Mouse (Mus musculus): Measurements from ENCODE around the gene Brwd1.
A peak's percentile ranks its signal among the peaks of the same experiment; 100 is the strongest.
"Not testable (repeated sequence)": the region's sequence is repeated elsewhere in the genome, so short reads cannot be mapped to it uniquely, and the experiment has no call there.

Brwd1 gene

DNA sequence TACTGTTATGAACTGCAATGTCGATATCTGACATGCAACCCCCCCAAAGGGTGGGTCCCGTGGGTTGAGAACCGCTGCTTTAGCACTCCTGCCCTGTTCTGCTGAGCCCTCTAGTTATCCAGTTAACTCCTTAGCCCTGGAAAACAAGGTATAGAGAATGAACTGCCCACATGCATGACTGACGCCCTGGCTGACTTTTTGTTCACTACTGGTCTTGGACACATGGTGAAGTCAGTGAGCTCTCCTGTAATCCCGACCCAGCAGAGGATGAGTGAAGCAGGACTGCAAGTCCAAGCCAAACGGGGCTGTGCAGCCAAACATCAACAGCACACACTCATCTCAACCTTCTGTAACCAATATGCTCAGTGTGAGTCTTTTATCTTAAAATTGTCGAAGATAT lies 1.8 kb downstream of the Brwd1 start:
- DNase-seq: no peak

- DNase-seq: no peak
These were observed 14.0 kb downstream of the Brwd1 start for GRCm38 (mm10) chr16:96068364-96068763.

GRCm38 (mm10) chr16:96066174-96066573 lies 16.2 kb downstream of the Brwd1 start:
- no peak for DNase-seq

GRCm38 (mm10) chr16:96064649-96065048 lies 17.7 kb downstream of the Brwd1 start:
- no peak for DNase-seq

- DNase-seq: peak; percentile 33 to 46
These were observed 38.2 kb downstream of the Brwd1 start for GRCm38 (mm10) chr16:96044096-96044495.

DNA sequence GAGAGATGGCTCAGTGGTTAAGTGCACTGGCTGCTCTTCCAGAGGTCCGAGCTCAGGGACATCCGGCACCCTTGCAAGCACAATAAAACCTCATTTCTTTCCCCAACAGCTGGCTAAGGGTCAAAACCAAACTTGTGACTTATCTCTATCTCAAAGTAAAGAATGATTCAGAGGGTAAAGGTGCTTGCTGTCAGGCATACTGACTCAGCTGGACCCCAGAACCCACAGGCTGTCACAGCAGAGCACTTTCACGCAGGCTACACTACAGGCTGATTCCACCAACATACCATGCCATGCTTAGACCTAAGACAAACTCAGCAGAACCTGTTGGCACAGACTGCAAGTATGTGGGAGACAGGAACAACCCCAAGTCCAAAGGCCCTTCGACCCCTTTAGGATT lies 41.6 kb downstream of the Brwd1 start:
- no peak for DNase-seq

- no peak for DNase-seq
These were observed 42.8 kb downstream of the Brwd1 start for GRCm38 (mm10) chr16:96039538-96039937.

- no peak for DNase-seq
These were observed 47.9 kb downstream of the Brwd1 start for GRCm38 (mm10) chr16:96034473-96034872.

DNA sequence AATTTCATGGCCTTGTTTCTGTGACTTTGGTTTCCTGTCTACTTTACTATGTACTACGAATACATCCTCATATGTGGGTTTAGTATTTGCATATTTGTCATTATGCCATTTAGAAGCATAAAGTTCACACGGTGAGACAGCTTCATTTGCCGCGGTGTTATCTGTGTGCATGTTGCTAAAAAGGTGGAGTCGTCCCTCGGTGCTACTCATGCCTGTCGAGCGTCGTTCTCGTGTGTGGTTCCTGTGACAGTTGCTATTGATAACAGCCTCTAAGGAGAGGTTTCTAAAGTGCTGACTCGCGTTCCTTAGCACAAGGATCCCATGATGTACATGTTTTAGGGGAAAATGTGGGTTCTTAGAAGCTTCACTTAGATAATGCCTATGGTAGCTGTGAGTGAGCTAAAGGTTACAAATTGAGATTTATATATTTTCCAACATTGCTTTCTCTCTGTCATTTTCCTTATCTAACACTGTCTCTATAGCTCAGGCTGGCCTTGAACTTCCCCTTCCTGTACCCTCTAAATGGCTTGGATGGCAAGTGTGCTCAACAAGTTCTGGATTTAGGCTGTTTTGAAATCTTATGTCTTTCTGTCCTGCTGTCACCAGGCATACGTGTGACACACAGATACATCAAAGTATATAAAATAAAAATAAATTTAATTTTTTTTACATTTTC lies 49.8 kb downstream of the Brwd1 start:
- DNase-seq: no peak

DNA sequence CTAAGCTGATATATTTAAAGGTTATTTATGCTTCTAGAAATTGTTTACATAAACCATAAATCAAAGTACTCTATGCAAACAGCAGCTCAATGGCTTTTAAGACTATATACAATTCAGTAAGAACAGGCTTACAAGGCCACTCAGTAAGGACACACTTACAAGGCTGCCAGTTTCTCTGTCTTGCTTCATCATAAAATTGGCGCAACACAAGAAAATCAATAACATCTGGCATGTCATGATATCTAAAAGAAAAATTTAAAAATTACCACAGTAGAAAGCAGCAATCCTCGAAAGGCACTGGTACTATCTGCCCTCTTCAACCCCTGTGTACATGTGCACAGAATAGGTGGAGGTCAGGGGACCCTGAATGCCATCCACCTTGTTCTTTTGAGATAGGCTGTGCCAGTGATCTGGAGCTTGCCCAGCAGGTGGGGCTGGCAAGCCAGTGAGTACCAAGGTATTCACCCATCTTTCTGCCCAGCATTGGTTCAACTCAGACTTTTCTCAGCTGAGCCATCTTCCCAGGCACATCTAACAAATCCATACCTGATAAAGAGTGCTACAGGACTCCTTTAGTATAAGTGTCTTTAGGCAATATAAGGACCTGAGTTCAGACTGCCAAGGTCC lies 51.7 kb downstream of the Brwd1 start:
- DNase-seq: peak in 1 of 2 experiments; percentile 7

GRCm38 (mm10) chr16:96026256-96026655 lies 56.1 kb downstream of the Brwd1 start:
- no peak for DNase-seq

- no peak for DNase-seq
These were observed 57.1 kb downstream of the Brwd1 start for GRCm38 (mm10) chr16:96025244-96025643.

GRCm38 (mm10) chr16:96021045-96021444 lies 61.3 kb downstream of the Brwd1 start:
- DNase-seq: no peak

GRCm38 (mm10) chr16:96009124-96009523 lies 73.2 kb downstream of the Brwd1 start:
- not testable (repeated sequence) for DNase-seq

DNA sequence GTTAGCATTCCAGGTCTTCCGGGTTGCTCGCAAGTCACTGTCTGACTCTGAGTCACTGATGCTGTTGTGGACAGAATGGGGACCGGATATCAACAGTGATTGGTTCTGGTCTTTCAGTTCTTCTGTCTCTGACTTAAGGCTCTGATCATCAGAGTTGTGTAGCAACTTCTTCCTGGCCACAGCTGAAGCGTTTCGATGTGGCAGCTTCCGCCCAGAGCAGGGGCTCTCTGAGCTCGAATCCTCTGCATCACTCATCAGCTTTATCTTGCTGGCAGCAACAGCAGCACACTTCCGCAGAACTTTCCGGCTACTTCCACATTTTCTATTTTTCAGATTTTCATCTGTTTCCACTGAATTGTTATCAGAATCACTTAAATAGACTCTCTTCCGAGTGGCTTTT lies 78.0 kb downstream of the Brwd1 start:
- not testable (repeated sequence) for DNase-seq

- DNase-seq: no peak
These were observed 83.0 kb downstream of the Brwd1 start for GRCm38 (mm10) chr16:95999291-95999690.

GRCm38 (mm10) chr16:95996156-95996555 lies 86.2 kb downstream of the Brwd1 start:
- DNase-seq: no peak

- DNase-seq: not testable (repeated sequence)
These were observed 87.8 kb downstream of the Brwd1 start for GRCm38 (mm10) chr16:95994576-95994975.

DNA sequence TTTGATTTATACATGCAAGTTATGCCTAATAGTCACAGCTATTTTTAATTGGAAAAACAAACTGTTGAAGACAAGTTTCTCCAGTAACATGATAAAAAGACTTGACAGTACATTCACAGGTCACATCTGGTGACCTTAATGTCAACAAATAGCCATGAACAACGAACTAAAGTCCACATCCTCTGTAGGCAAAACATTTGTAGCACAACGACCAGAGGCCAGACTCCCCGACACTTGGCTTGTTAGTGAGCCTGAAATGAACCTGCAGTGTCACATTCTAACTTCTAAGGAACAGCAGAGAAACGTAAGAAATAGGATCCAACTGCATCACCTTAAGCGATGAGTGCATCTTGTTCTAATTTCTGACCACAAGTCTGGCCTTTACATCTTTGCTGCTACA lies 89.7 kb downstream of the Brwd1 start:
- DNase-seq: no peak

- DNase-seq: no peak
These were observed 91.0 kb downstream of the Brwd1 start for GRCm38 (mm10) chr16:95991122-95991900.

GRCm38 (mm10) chr16:95990462-95991121 lies 91.7 kb downstream of the Brwd1 start, which contains the start of gene Psmg1:
Gene Psmg1, minus strand, starts transcription at chr16:95990960.
- DNase-seq: peak; percentile 96 to 99

DNA sequence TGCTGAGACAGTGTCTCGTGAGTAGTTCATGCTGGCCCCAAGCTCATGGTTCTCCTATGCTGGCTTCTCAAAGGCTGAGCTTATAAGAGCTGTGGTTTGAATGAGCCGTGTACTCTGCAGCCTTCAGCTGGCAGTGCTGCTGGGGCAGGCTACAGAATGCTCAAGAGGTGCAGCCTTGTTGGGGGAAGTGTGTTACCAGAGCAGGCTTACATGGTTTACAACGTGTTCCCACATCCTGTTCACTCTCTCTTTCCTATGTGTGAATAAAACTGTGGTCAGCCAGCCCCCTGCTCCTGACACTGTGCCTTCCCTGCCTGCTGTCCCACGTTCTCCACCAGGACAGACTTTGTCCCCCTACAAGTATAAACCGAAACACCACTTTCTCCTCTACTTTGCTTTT lies 97.4 kb downstream of the Brwd1 start:
- no peak for DNase-seq

- DNase-seq: no peak
These were observed 98.7 kb downstream of the Brwd1 start for GRCm38 (mm10) chr16:95983601-95984000.
